Mouse (Mus musculus): ENCODE measurements around the gene Slc12a4. TPM values are rescaled to one million over a fixed set of nuclear protein-coding genes. Genes with fewer than 3 reads are reported as not detected.

Gene Slc12a4
- 97.5 and 103 TPM in 2 replicates for polyA plus RNA-seq (2012; rRNA removed)

GRCm38 (mm10) chr8:105965905-105966341, at the start of gene Slc12a4:
Gene Slc12a4, minus strand, starts transcription at chr8:105966097.

GRCm38 (mm10) chr8:106011643-106011986, 45.7 kb upstream of the Slc12a4 start, which contains the start of gene Ddx28:
Gene Ddx28, minus strand, starts transcription at chr8:106011882.

GRCm38 (mm10) chr8:106005875-106006274, 40.0 kb upstream of the Slc12a4 start, which contains the start of gene Dpep2nb:
Gene Dpep2nb, minus strand, starts transcription at chr8:106005975.

GRCm38 (mm10) chr8:105990856-105991387, 25.0 kb upstream of the Slc12a4 start, which contains the start of gene Dus2:
Gene Dus2, plus strand, starts transcription at chr8:105991337.

GRCm38 (mm10) chr8:105979325-105979724, 13.4 kb upstream of the Slc12a4 start, which contains the start of gene Dpep3:
Gene Dpep3, minus strand, starts transcription at chr8:105979429.

GRCm38 (mm10) chr8:105943321-105943739, 22.6 kb downstream of the Slc12a4 start, which contains the start of gene Lcat:
Gene Lcat, minus strand, starts transcription at chr8:105943382.

GRCm38 (mm10) chr8:105938306-105938669, 27.6 kb downstream of the Slc12a4 start, which contains the start of gene Psmb10:
Gene Psmb10, minus strand, starts transcription at chr8:105938444.

GRCm38 (mm10) chr8:105933762-105934161, 32.1 kb downstream of the Slc12a4 start, which contains the start of gene Ctrl:
Gene Ctrl, minus strand, starts transcription at chr8:105933862.

GRCm38 (mm10) chr8:105900180-105900940, 65.5 kb downstream of the Slc12a4 start, which contains the start of gene Pskh1:
Gene Pskh1, plus strand, starts transcription at chr8:105900441.

Other genes starting within 250 kb of the Slc12a4 start
- gene Gfod2, start 207.4 kb downstream of the Slc12a4 start, polyA plus RNA-seq (2012; rRNA removed): 22.0 and 24.5 TPM in 2 replicates
- 32.9 and 33.2 TPM in 2 replicates for gene Ranbp10, start 138.7 kb downstream of the Slc12a4 start, polyA plus RNA-seq (2012; rRNA removed)
- 0.83 and 0.91 TPM in 2 replicates for gene Tsnaxip1, start 138.4 kb downstream of the Slc12a4 start, polyA plus RNA-seq (2012; rRNA removed)
- 25.1 and 31.5 TPM in 2 replicates for gene Cenpt, start 112.8 kb downstream of the Slc12a4 start, polyA plus RNA-seq (2012; rRNA removed)
- gene Thap11, start 111.0 kb downstream of the Slc12a4 start, polyA plus RNA-seq (2012; rRNA removed): 123 and 125 TPM in 2 replicates
- gene Nutf2, start 105.5 kb downstream of the Slc12a4 start, polyA plus RNA-seq (2012; rRNA removed): 43.3 and 62.6 TPM in 2 replicates
- 140 and 149 TPM in 2 replicates for gene Edc4, start 85.2 kb downstream of the Slc12a4 start, polyA plus RNA-seq (2012; rRNA removed)
- gene Nrn1l, start 72.5 kb downstream of the Slc12a4 start, polyA plus RNA-seq (2012; rRNA removed): 9.7 and 9.8 TPM in 2 replicates
- gene Pskh1, start 65.7 kb downstream of the Slc12a4 start, polyA plus RNA-seq (2012; rRNA removed): 75.9 and 81.9 TPM in 2 replicates
- gene Ctrl, start 32.2 kb downstream of the Slc12a4 start, polyA plus RNA-seq (2012; rRNA removed): 4.0 and 6.0 TPM in 2 replicates
- 143 and 177 TPM in 2 replicates for gene Psmb10, start 27.7 kb downstream of the Slc12a4 start, polyA plus RNA-seq (2012; rRNA removed)
- gene Lcat, start 22.7 kb downstream of the Slc12a4 start, polyA plus RNA-seq (2012; rRNA removed): 5.1 and 8.3 TPM in 2 replicates
- 0.49 and 0.52 TPM in 2 replicates for gene Dpep3, start 13.3 kb upstream of the Slc12a4 start, polyA plus RNA-seq (2012; rRNA removed)
- 10.5 and 12.3 TPM in 2 replicates for gene Dus2, start 25.2 kb upstream of the Slc12a4 start, polyA plus RNA-seq (2012; rRNA removed)
- not detected in 2 replicates for gene Dpep2nb, start 39.9 kb upstream of the Slc12a4 start, polyA plus RNA-seq (2012; rRNA removed)
- 14.6 and 19.5 TPM in 2 replicates for gene Ddx28, start 45.8 kb upstream of the Slc12a4 start, polyA plus RNA-seq (2012; rRNA removed)
- 21.8 and 35.0 TPM in 2 replicates for gene Nfatc3, start 92.7 kb upstream of the Slc12a4 start, polyA plus RNA-seq (2012; rRNA removed)
- 20.6 and 21.5 TPM in 2 replicates for gene Esrp2, start 170.9 kb upstream of the Slc12a4 start, polyA plus RNA-seq (2012; rRNA removed)
- 23.2 and 23.3 TPM in 2 replicates for gene Pla2g15, start 184.3 kb upstream of the Slc12a4 start, polyA plus RNA-seq (2012; rRNA removed)
- gene Slc7a6, start 202.8 kb upstream of the Slc12a4 start, polyA plus RNA-seq (2012; rRNA removed): 48.7 and 68.6 TPM in 2 replicates
- 23.7 and 26.1 TPM in 2 replicates for gene Slc7a6os, start 244.8 kb upstream of the Slc12a4 start, polyA plus RNA-seq (2012; rRNA removed)
- 44.0 and 46.4 TPM in 2 replicates for gene Prmt7, start 244.8 kb upstream of the Slc12a4 start, polyA plus RNA-seq (2012; rRNA removed)

Measured in ovary, adult 2 months (tissue).